Mouse (Mus musculus): ENCODE data around the gene Hsd11b2.
A peak's percentile ranks its signal among the peaks of the same experiment; 100 is the strongest.
"Not testable (repeated sequence)": the region's sequence is repeated elsewhere in the genome, so short reads cannot be mapped to it uniquely, and the experiment has no call there.

The Hsd11b2 gene

DNA sequence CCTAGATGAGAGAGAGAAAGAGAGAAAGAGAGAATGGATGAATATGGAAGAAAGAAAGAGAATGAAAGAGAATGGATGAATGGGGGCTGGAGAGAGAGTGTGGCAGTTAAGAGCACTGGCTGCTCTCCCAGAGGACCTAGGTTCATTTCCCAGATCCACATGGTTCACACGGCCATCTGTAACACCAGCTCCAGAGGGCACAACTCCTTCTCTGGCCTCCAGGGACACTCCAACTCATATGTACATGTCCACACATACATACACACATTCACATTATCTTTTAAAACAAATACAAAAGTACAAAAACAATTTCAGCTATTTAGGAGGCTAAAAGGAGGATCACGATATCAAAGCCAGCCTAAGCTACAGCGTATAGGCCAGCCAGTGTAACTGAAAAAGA is 44.3 kb downstream of the Hsd11b2 start:
- no peak for DNase-seq (ENCODE audit: low read depth, low spot score)

DNA sequence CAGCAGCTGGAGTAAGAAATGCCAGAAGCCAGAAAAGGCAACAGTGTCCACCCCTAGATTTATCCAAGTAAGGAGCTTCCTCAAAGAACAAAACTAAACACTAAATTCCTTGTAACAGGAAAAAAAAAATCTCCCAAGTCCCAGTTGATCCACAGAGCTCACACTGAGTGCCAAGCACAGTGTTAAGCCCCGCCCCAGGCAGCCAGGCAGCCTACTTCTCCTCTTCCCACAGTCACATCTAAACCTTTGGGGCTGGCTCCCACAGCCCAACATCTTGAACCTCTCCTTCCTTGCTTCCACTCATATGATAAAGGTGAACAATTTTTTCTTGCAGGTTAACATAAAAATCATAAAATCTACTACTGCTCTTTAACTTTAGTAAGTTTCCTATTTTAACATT is 45.3 kb downstream of the Hsd11b2 start:
- no peak for DNase-seq (ENCODE audit: low read depth, low spot score)

DNA sequence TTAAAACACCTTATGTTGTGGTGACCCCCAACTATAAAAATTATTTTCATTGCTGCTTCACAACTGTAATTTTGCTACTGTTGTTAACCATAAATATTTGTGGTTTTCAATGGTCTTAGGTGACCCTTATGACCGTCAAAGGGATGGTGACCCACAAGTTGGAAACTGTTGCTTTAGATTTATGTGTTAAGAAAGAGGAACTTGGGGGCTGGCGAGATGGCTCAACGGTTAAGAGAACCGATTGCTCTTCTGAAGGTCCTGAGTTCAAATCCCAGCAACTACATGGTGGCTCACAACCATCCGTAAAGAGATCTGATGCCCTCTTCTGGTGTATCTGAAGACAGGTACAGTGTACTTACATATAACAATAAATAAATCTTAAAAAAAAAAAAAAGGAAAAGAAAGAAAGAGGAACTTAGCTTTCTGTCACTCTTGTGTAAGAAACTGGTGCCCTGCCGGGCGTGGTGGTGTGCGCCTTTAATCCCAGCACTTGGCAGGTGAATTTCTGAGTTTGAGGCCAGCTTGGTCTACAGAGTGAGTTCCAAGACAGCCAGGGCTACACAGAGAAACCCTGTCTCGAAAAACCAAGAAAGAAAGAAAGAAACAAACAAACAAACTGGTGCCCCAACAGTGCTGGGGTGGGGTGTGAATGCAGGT is 46.1 kb downstream of the Hsd11b2 start:
- DNase-seq (ENCODE audit: low read depth, low spot score) = not testable (repeated sequence)

DNA sequence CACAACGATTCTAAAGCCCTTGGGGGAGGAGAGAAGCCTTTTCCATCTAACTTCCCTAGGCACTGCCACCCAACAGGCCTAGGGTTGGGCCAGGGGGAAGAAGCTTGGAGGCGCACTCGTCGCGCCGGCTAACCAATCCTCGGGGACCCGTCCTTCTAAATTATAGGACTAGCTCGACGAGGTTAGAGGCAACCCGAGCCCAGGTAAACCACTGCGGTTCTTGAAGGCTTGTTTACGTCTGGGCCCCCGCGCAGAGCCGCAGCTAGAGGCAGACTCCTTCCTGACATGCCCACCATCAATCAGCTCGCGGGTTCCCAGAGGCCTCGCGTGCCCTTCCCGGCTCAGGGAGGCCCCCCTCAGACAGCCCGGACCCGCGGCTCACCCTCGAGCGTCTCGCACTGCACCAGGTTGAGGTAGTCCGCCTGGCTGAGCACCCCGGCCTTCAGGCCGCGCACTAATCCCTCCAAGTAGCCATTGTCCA is 46.9 kb downstream of the Hsd11b2 start:
- no peak for DNase-seq (ENCODE audit: low read depth, low spot score)

DNA sequence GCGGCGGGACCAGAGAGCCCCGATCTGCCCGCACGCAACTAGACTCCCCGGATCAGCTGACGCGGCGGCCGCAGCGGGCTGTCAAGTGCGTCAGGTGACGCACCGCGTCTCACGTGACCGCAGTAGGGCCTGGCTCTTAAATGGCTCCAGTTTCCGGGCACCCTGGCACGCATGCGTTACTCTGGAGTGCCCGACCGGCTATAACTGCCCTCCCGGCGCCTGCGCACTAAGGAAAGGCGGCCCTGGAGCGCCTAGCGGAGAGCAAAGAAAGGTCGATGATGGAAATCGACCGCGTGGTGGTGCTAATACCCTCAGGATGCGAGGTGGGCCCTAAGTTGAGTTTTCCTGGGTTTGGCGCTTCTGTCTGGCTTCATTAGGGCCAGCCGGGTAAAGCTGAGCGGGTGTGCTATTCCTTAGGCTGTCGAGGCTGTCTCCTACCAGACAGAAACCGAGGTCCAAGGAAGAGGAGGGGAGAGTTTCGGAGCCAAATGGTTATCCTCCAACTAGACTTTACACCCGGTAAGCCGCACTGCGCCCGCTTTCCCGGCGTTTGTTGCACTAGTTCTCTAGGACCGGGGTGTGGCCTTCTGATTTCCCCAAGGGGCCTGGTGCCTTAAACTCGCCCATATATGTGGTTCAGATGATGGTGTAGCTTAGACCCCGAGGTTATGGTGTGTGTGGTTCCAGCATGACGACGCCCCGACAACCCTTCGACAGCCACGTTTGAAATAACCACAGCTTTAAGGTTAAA is 47.6 kb downstream of the Hsd11b2 start, which contains the start of gene Atp6v0d1:
Gene Atp6v0d1 (minus strand): TSS at position 96 of the 751 bp plus-strand sequence.
- DNase-seq (ENCODE audit: low read depth, low spot score) = peak; percentile 98

DNA sequence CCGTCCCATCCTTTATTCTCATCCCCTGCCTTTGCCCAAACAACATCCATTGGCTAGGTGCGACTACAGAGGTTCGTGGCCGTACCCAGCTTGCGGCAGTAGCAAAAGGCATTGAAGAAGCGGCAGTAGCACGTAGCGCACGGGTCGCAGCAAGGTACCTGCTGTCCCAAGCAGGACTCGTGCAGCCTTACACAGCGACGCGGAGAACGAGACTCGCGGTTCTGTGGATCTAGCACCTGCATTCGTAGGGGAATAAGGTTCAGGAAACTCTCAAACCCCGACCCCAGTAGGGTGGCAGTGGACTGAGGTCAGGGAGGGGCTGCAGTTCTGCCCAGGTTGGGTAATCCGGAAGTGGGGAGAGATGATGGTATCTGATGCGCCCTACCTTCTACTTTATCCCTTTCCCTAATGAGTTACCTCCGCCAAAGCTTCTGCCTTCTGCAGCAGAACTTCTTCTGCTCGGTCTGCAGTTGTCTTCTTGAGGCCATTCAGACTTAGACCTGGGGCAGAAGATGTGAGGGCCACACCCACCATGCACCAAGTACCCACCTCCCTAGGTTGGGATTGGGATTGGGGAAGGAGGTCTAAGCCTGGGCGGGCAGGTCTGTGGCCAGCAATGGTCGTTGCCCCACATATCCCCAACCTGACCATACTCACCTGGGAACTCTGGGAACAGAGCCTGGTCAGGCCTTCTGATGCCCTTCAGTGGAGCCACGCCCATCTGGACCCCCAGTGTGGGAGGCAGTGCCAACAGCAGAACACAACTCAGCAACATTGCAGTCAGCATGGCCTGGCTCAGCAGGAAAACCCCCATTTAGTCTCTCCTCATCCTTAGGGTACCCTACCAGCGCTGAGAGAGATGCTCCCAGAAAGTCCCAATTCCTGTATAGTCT is 48.4 kb downstream of the Hsd11b2 start:
- DNase-seq (ENCODE audit: low read depth, low spot score) = no peak

DNA sequence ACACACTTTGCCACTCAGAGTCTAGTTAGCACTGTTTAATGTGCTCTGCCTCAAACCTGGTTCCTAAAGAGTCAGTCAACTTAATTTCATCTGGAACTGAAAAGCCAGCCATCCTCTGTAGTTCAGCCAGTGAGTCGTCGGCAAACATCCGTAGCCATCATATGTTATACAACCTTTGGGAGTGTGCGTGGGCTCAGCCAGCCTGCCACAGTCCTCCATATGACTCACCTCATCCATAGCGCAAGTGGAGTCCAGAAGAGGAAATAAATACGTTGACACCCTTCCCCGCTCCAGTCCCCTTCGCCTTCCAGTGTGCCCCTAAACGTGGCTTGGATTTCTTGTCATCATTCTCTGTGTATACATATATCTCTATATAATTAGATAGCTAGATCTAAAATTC is 53.3 kb downstream of the Hsd11b2 start:
- no peak for DNase-seq (ENCODE audit: low read depth, low spot score)

DNA sequence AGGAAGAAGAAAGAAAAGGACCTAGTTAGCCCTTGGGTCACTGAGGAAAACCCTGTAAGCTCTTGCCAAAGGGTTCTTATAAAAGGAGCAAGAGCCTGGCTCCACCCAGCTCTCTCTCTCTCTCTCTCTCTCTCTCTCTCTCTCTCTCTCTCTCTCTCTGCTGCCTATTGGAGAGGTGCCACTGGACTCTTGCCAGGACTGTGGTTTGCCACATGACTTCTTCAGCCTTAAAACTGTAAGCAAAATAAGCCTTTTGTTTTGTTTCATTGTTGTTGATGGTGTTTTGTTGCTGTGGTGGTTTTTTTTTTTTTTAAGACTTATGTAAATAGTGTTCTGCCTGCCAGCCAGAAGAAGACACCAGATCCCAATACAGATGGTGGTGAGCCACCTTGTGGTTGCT is 54.9 kb downstream of the Hsd11b2 start:
- DNase-seq (ENCODE audit: low read depth, low spot score) = no peak
